Mouse (Mus musculus) small intestine, adult 2 months (tissue): Measurements from ENCODE around the gene Ppm1g.

Source experiments
- CTCF ChIP-seq: fragments of 200-500 bp; IDR thresholded peaks from 2 replicates; pipeline ENCODE4 v1.5.1; 2012; ENCODE audit warnings: low read depth, mild to moderate bottlenecking, control low read depth, inconsistent platforms, low read length, moderate library complexity, mixed read lengths; ENCODE audit not compliant: insufficient replicate concordance, insufficient read length; ENCODE audit errors: extremely low read depth
- POLR2A ChIP-seq: fragments of 200-500 bp; IDR thresholded peaks from 2 replicates; pipeline ENCODE4 v1.6.1; 2012; ENCODE audit warnings: low read depth, mild to moderate bottlenecking, control low read depth, inconsistent platforms, low read length, moderate library complexity

- TF ChIP-seq CTCF (0 out of 2 replicates have a peak, but pooled peaks have one; percentile 3), POLR2A (no peak)
Observed at GRCm38 (mm10) chr5:31199893-31200292, 20.6 kb downstream of the Ppm1g start.
